Mouse (Mus musculus): ENCODE results near the gene Fmn2.

DNA sequence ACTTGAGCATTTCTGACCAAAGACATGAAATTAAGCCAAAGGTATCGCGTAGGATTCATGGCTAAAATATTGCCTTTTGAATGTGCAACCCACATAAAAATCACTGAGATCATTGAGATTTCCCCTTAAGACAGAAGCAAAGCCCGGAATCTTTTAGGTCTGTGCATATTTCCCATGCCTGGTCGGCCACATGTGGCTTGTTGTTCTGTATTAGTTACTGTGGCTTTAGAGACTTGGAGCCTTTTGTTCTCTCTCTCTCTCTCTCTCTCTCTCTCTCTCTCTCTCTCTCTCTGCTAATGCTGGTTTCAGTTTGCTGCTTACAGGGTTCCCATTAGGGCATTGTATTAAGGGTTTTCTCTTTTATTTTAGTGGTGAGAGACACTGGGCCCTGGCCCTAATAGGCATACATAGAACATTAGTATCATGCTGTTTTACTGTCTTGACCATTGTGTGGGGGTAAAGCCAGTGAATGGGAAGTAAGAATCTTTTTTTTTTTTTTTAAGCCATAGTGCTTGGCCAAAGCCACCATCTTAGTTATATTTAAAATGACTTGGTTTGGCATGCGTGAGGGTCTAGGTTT, 141.9 kb downstream of the Fmn2 start:
- no peak for TF ChIP-seq POLR2A (IDR thresholded peaks at IDR 0.05; ENCODE audit: borderline replicate concordance, insufficient read depth, low read length)
- no peak for TF ChIP-seq CTCF (IDR thresholded peaks at IDR 0.05; ENCODE audit: borderline replicate concordance, insufficient read depth, low read depth, low read length)
